Mouse (Mus musculus) hindbrain, embryonic 12.5 days (tissue): Measurements from ENCODE around the gene Numb. TPM values are rescaled to one million over a fixed set of nuclear protein-coding genes. Genes with fewer than 3 reads are reported as not detected.
A peak's percentile ranks its signal among the peaks of the same experiment; 100 is the strongest.

ENCODE experiments used
- ATAC-seq: fragments of 200-750 bp; cut with Nextera tagmentation; 2 replicates; pipeline ENCODE4 v1.8.0; 2017; ENCODE audit warnings: moderate TSS enrichment; ENCODE audit not compliant: low FRiP score
- H3K27ac ChIP-seq: fragments of 300-500 bp; sonication (generic); 2 replicates; pipeline ENCODE4 v1.5.1; 2016; ENCODE audit warnings: mild to moderate bottlenecking
- H3K27me3 ChIP-seq: fragments of 300-500 bp; sonication (generic); 2 replicates; pipeline ENCODE4 v1.6.1; 2016; ENCODE audit warnings: mild to moderate bottlenecking
- H3K36me3 ChIP-seq: fragments of 300-500 bp; sonication (generic); 2 replicates; pipeline ENCODE4 v1.6.1; 2016; ENCODE audit warnings: mild to moderate bottlenecking
- H3K4me1 ChIP-seq: fragments of 300-500 bp; sonication (generic); 2 replicates; pipeline ENCODE4 v1.6.1; 2016
- H3K4me2 ChIP-seq: fragments of 300-500 bp; sonication (generic); replicated peaks from 2 replicates; pipeline ENCODE4 v1.6.1; 2016; ENCODE audit warnings: mild to moderate bottlenecking
- H3K4me3 ChIP-seq: fragments of 300-500 bp; sonication (generic); 2 replicates; pipeline ENCODE4 v1.5.1; 2016; ENCODE audit warnings: mild to moderate bottlenecking
- H3K9ac ChIP-seq: fragments of 300-500 bp; sonication (generic); 2 replicates; pipeline ENCODE4 v1.6.1; 2016; ENCODE audit warnings: mild to moderate bottlenecking, moderate library complexity
- H3K9me3 ChIP-seq: fragments of 300-500 bp; sonication (generic); replicated peaks from 2 replicates; pipeline ENCODE4 v1.6.1; 2016; ENCODE audit warnings: mild to moderate bottlenecking
- WGBS: fragments of 180-500 bp; shearing (Covaris S2); methylation state at CpG from one replicate; pipeline ENCODE4 v1.1.7; 2016; 5-methylcytosine and 5-hydroxymethylcytosine counted together
- polyA plus RNA-seq: library from polyadenylated mRNA; unstranded; fragments of >200 nt; fragmentation: Nextera tagmentation; extraction: Ambion mirVana; gene quantifications from 2 replicates; pipeline ENCODE4 v1.2.1, GENCODE M21; 2016

Gene Numb
- polyA plus RNA-seq, 1 experiment from 2014 or later: 31.5 TPM

DNA sequence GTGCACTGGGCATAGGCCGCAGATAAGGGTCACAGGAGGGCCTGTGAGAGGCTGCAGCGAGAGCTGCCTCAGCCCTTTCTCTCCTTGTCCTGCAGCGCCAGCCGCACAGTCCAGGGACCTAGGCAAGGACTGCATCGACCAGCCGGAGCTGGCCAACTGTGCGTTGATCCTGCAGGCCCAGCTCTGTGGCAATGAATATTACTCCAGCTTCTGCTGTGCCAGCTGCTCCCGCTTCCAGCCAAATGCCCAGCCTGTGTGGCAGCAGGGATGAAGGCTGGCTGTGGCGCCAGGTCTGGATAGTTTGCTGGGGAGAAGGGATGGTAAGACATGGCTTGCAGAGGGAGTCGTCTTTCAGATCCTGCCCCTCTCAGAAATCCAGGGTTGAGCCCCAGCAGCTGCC lies 130.0 kb downstream of the Numb start:
- Histone ChIP-seq H3K36me3 (peaks cover 28% of the 10 kb centered on the region), H3K4me1 (no peaks in the 10 kb centered on the region), H3K4me2 (no peak overlapping the region), H3K9me3 (no peaks in the 10 kb centered on the region), H3K27ac (no peak overlapping the region), H3K9ac (no peak overlapping the region), H3K4me3 (no peak overlapping the region), H3K27me3 (no peaks in the 10 kb centered on the region)
- WGBS: 92% methylated on average over 10 of the region's 10 CpGs
- ATAC-seq: no peak

DNA sequence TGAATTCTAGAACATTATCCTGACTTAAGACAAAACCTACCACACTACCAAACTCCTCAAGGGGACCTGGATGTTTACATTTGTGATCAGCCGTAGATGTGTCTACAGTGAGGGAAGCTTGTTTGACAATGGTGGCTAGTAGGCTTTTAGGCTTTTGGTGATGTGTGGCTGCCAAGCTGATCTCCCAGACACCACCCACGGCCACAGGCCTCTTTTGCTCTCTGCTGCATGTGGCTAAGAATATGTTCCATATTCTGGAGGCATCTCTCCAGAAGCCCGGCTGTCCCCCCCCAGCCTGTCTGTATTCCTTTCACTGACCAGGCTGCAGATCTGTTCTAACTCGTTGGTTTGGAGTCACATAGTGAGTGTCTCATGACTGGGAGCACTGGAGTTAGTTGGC lies 131.0 kb downstream of the Numb start:
- WGBS: 82% methylated on average over 4 of the region's 4 CpGs
- Histone ChIP-seq H3K9me3 (no peaks in the 10 kb centered on the region), H3K4me2 (no peak overlapping the region), H3K27ac (no peak overlapping the region), H3K4me1 (peaks cover 4% of the 10 kb centered on the region; the same call in 1 of the 2 replicates), H3K36me3 (peaks cover 25% of the 10 kb centered on the region), H3K9ac (no peak overlapping the region), H3K4me3 (no peak overlapping the region), H3K27me3 (no peaks in the 10 kb centered on the region)
- ATAC-seq: no peak

DNA sequence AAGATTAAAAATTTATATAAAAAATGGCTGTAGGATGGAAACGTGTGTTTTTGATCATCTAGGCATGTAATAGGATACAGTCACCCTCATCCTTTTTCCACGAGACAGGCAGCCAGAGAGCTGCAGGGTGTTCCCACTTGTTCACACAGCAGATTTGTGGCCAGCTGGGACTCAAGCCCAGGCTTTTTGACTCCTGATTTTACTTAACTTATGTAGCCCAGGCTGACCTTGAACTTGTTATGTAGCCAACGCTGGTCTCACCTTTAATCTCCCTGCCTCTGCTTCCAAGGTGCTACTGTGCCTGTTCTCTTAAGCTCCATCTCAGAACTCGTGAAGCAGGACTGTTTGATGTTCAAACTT lies 132.0 kb downstream of the Numb start:
- H3K4me2 ChIP-seq: no peak overlapping the region
- ATAC-seq: no peak
- no peaks in the 10 kb centered on the region for H3K9me3 ChIP-seq
- H3K4me3 ChIP-seq: no peak overlapping the region
- H3K36me3 ChIP-seq: peaks cover 17% of the 10 kb centered on the region
- no peaks in the 10 kb centered on the region for H3K27me3 ChIP-seq
- no peak overlapping the region for H3K27ac ChIP-seq
- peaks cover 4% of the 10 kb centered on the region; the same call in 1 of the 2 replicates for H3K4me1 ChIP-seq
- no peak overlapping the region for H3K9ac ChIP-seq
- WGBS: 59% methylated on average over 4 of the region's 4 CpGs

DNA sequence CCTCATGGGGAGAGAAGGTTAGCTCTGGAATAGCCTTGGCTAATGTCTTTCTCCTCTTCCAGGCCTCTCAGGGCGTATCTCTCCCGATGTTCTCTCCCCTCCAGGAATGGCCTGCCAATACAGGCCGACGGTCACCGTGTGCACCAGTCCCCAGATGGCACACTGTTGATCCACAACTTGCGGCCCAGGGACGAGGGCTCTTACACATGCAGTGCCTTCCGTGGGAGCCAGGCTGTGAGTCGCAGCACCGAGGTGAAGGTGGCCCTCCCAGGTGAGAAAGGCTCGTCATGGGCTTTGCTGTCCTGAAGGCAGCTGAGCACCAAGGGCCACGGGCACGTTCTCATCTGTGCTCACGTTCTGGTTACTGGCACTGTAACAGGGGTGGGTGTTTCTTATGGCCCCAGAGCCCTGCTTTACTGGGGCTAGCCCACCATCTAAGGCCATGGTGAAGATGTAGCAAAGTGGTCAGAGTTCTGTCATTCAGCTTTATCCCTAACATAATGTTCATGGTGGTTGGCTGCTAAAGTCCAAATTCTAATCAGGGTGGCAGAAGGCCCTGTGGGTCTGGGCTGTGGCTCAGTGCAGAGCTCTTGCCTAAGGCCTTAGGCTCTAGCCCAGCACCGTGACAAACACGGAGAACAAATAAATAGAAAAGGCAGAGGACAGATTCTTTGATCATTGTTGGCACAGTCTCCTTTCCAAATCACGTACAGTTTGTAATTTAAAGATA lies 132.5 kb downstream of the Numb start:
- H3K9me3 ChIP-seq: no peaks in the 10 kb centered on the region
- H3K27ac ChIP-seq: no peak overlapping the region
- peaks cover 17% of the 10 kb centered on the region for H3K36me3 ChIP-seq
- no peak overlapping the region for H3K4me3 ChIP-seq
- no peak overlapping the region for H3K9ac ChIP-seq
- H3K4me1 ChIP-seq: peaks cover 4% of the 10 kb centered on the region; the same call in 1 of the 2 replicates
- ATAC-seq: no peak
- H3K27me3 ChIP-seq: no peaks in the 10 kb centered on the region
- H3K4me2 ChIP-seq: no peak overlapping the region
- 88% methylated on average over 17 of the region's 17 CpGs for WGBS

DNA sequence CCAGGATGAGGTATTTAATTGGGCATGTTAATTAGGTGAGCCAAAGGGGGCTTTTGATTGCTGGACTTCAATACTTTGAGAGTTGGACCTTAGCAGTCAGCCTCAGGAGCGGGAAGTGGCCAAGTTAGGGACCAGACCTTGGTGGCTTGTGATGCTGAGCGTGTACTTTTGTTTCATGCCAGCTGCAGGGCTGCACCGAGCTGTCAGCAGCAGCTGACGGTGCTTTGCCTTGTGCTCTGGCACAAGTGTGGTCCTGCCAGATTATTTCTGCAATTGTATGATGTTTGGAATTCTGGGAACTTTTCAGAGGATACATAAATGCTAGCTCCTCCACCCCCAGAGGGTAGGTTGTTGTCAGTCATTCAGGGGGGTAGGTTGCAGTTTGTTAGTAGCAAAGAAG lies 136.4 kb downstream of the Numb start:
- Histone ChIP-seq H3K4me2 (no peak overlapping the region), H3K4me1 (peaks cover 13% of the 10 kb centered on the region; the same call in 1 of the 2 replicates), H3K27ac (no peak overlapping the region), H3K9me3 (no peaks in the 10 kb centered on the region), H3K27me3 (no peaks in the 10 kb centered on the region), H3K36me3 (no peaks in the 10 kb centered on the region), H3K9ac (no peak overlapping the region), H3K4me3 (no peak overlapping the region)
- no peak for ATAC-seq
- 73% methylated on average over 4 of the region's 4 CpGs for WGBS

DNA sequence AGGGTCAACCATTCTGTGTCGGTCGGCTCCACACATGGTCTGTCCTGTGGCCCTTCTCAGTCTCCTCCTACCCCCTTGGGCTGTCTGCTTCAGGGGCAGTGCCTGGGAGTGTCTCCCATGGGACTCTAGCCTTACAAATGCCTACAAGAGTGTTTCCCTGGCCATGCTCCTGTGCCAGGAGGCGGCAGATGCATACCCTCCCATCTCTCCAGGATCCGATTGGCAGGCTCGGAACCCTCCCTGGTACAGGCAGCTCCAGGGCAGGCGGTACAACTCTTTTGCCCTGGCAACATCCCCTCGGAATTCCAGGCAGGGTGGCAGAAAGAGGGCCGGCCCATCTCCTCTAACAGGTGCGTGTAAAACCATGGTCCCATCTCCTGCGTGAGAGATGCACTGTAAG lies 139.1 kb downstream of the Numb start:
- H3K4me2 ChIP-seq: no peak overlapping the region
- H3K4me3 ChIP-seq: no peak overlapping the region
- no peak overlapping the region for H3K9ac ChIP-seq
- ATAC-seq: no peak
- 92% methylated on average over 10 of the region's 10 CpGs for WGBS
- H3K27me3 ChIP-seq: no peaks in the 10 kb centered on the region
- H3K9me3 ChIP-seq: no peaks in the 10 kb centered on the region
- no peaks in the 10 kb centered on the region for H3K36me3 ChIP-seq
- peaks cover 13% of the 10 kb centered on the region; the same call in 1 of the 2 replicates for H3K4me1 ChIP-seq
- no peak overlapping the region for H3K27ac ChIP-seq

DNA sequence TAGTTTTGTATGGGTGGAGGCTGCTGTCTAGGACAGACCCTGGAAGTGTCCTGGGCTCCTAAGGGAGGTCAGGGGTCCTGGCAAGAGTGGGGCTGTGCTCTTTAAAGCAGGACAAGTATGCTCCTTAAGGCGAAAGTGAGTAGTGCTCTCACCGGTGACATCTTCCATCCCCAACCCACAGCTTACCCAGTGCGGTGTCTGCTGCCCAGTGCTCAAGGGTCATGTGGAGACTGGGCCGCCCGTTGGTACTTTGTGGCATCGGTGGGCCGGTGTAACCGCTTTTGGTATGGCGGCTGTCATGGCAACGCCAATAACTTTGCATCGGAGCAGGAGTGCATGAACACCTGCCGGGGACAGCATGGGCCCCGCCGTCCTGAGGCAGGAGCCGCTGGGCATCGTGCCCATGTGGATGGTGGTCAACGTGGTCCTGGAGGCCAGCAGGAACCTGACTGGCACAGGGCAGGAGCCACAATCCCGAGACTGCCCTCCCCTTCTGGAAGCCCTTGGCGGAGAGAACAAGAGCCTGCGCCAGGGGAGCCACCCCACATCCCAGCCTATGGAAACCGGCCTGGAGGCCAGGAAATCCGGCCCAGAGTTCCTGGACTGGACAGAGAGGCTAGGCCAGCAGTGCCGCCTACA lies 140.0 kb downstream of the Numb start:
- Histone ChIP-seq H3K4me2 (no peak overlapping the region), H3K4me1 (peaks cover 13% of the 10 kb centered on the region; the same call in 1 of the 2 replicates), H3K36me3 (no peaks in the 10 kb centered on the region), H3K9me3 (no peaks in the 10 kb centered on the region), H3K4me3 (no peak overlapping the region), H3K9ac (no peak overlapping the region), H3K27me3 (no peaks in the 10 kb centered on the region), H3K27ac (no peak overlapping the region)
- no peak for ATAC-seq
- 66% methylated on average over 23 of the region's 23 CpGs for WGBS

DNA sequence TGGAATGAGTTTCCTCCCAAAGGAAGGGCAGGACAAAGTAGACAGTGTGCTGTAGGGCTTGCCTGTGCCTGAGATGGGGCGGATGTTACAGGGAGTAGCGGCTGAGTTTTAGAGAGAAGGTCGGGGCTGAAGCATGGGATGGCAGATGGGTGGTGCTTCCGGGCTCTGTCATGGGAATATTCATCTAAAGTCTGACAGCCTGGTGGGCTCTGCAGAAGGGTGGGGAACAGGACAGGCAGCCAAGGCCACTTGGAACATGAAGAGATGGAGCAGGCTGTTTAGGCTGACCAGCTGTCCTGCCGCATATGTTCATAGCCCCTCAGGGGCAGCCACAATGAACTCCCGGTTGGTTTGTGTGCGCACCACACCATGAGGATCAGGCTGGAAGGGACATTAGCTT lies 140.5 kb downstream of the Numb start:
- Histone ChIP-seq H3K27me3 (no peaks in the 10 kb centered on the region), H3K4me2 (no peak overlapping the region), H3K9me3 (no peaks in the 10 kb centered on the region), H3K27ac (no peak overlapping the region), H3K36me3 (no peaks in the 10 kb centered on the region), H3K9ac (no peak overlapping the region), H3K4me3 (no peak overlapping the region), H3K4me1 (peaks cover 9% of the 10 kb centered on the region; the same call in 1 of the 2 replicates)
- no peak for ATAC-seq
- WGBS: 67% methylated on average over 7 of the region's 7 CpGs

DNA sequence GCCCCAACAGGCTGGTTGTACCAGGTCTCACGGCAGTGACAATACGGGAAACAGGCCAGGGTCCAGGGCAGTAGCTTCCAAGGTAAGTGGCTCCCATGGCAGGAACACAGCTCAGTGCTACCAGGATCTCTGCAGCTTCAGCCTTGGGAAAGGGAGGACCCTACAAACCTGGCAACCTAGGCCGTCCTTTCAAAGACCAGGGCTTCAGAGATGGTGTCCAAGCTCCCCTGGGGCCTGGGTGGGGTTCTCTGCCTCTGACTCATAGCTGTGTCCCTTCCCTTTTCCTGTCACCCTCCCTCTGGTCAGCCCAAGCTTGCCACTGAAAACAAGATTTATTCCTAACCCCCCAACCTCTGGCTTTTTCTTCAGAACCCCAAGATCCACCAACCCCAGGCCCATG lies 141.6 kb downstream of the Numb start:
- 80% methylated on average over 3 of the region's 3 CpGs for WGBS
- ATAC-seq: no peak
- Histone ChIP-seq H3K4me1 (peaks cover 16% of the 10 kb centered on the region; the same call in 1 of the 2 replicates), H3K9ac (no peak overlapping the region), H3K4me3 (no peak overlapping the region), H3K27ac (no peak overlapping the region), H3K9me3 (no peaks in the 10 kb centered on the region), H3K36me3 (no peaks in the 10 kb centered on the region), H3K27me3 (no peaks in the 10 kb centered on the region), H3K4me2 (no peak overlapping the region)

DNA sequence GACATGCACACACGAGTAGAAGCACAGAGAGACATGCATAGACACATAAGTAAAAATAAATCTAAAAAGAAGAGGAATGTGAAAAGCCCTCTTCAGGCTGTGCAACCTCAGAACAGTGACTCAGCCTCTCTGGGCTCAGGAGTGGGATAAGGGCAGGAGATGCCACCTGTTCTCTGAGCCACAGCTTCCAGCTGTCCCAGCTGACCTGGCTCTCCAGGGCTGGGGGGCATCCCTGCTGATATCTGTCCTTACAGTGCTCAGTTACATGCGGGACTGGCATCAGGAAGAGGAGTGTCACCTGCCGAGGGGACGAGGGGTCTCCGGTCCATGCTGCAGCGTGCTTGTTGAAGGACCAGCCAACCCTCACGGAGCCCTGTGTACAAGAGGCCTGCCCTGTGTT lies 145.0 kb downstream of the Numb start:
- H3K9ac ChIP-seq: no peak overlapping the region
- H3K4me1 ChIP-seq: peaks cover 14% of the 10 kb centered on the region; the same call in 1 of the 2 replicates
- H3K4me3 ChIP-seq: no peak overlapping the region
- WGBS: 91% methylated on average over 7 of the region's 7 CpGs
- H3K9me3 ChIP-seq: no peaks in the 10 kb centered on the region
- no peak for ATAC-seq
- H3K27ac ChIP-seq: no peak overlapping the region
- H3K4me2 ChIP-seq: no peak overlapping the region
- peaks cover 1% of the 10 kb centered on the region for H3K27me3 ChIP-seq
- H3K36me3 ChIP-seq: no peaks in the 10 kb centered on the region

DNA sequence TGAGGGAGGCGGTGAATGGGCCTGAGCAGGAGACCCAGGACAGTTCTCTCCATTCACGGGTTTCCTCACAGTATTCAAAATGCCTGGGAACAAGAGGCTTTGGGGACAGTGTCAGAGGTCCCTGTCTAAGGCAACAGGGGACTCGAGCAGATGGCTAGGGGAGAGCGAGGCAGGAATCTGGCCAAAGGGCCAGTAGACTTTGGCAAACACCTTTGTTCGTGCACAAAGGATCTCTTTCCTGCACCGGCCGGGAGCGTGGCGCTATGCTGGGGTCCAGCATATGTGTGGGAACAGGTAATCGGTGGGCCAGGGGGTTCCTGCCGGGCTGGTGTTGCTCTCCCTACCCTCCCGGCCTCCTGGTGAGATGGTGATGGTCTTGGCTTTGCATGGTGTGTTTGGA lies 146.1 kb downstream of the Numb start:
- Histone ChIP-seq H3K4me1 (peaks cover 10% of the 10 kb centered on the region), H3K27me3 (peaks cover 4% of the 10 kb centered on the region), H3K9me3 (no peaks in the 10 kb centered on the region), H3K4me3 (no peak overlapping the region), H3K36me3 (no peaks in the 10 kb centered on the region), H3K27ac (no peak overlapping the region), H3K4me2 (no peak overlapping the region), H3K9ac (no peak overlapping the region)
- ATAC-seq: no peak
- 53% methylated on average over 12 of the region's 12 CpGs for WGBS

DNA sequence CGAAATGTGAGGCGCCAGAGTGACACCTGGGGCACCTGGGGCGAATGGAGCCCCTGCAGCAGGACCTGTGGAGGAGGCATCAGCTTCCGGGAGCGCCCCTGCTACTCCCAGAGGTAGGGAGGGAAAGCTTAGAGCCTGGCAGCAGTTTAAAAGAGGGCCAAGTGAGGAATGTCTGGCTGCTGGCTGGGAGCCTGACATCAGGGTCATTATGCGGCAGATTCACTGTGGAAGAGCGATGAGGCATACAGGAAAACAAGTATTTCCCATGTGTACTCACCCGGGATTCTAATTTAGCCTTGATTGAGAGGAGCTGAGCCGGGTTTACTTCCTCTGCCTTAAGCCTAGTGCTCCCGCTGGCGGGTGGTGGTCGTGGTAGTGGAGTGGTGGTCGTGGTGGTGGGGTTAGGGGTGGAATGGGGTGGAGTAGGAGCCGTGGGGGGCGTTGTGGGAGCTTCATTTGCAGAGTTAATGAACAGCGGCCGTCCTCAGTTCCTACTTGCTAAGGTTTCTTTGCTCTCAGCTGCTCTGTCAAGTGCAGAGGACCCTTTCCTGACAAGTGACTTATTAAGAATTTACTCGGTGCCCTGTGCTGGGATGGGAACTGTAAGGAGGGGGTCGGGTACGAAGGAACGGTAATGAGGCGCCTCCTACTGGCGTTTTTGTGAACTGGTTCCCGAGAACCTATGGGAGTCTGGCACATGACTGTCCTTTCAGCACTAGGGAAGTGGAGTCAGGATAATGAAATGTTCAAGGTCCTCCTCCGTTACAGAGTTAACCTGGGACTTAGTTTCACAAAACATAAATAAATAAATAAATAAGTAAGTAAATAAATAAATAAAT lies 151.1 kb downstream of the Numb start:
- no peak overlapping the region for H3K9ac ChIP-seq
- peaks cover 7% of the 10 kb centered on the region for H3K27me3 ChIP-seq
- WGBS: 6% methylated on average over 25 of the region's 25 CpGs
- H3K4me3 ChIP-seq: 0 out of 2 replicates have a peak overlapping the region, but pooled peaks have one; percentile 8
- peak overlapping the region; percentile 43 for H3K4me2 ChIP-seq
- H3K4me1 ChIP-seq: peaks cover 18% of the 10 kb centered on the region
- no peaks in the 10 kb centered on the region for H3K36me3 ChIP-seq
- no peaks in the 10 kb centered on the region for H3K9me3 ChIP-seq
- H3K27ac ChIP-seq: peak overlapping the region; percentile 25; the same call in 1 of the 2 replicates
- peak; percentile 39 for ATAC-seq
